Mouse (Mus musculus): Measurements from ENCODE around the gene S100a3.

- TF ChIP-seq CTCF (IDR thresholded peaks at IDR 0.05 in 2 of 3, conservative IDR thresholded peaks at IDR 0.05 in 1 of 3; ENCODE audit: control insufficient read depth in 1 of 3, insufficient read depth in 1 of 3, low read depth in 2 of 3, low read length in 3 of 3, poor library complexity in 1 of 3, severe bottlenecking in 1 of 3) (no peak), MEF2A (IDR thresholded peaks at IDR 0.05; ENCODE audit: extremely low read depth, insufficient replicate concordance, low read depth, low read length, poor library complexity, severe bottlenecking) (no peak), POLR2A (IDR thresholded peaks at IDR 0.05; ENCODE audit: control insufficient read depth in 1 of 2, insufficient read depth in 1 of 2, low read depth in 1 of 2, low read length in 2 of 2, poor library complexity in 1 of 2) (no peak), BHLHE40 (IDR thresholded peaks at IDR 0.05; ENCODE audit: borderline replicate concordance, low read depth, low read length) (no peak)
Measured at GRCm38 (mm10) chr3:90605736-90606135, 45.4 kb downstream of the S100a3 start.
